Mouse (Mus musculus): ENCODE measurements around the gene Lhfpl2.

Gene Lhfpl2

GRCm38 (mm10) chr13:94066626-94067275 is 9.2 kb downstream of the Lhfpl2 start:
- DNase-seq (ENCODE audit: low spot score) = no peak

- DNase-seq (ENCODE audit: low spot score) = no peak
Observed at GRCm38 (mm10) chr13:94068308-94068707, 10.7 kb downstream of the Lhfpl2 start.

- no peak for DNase-seq (ENCODE audit: low spot score)
Observed at GRCm38 (mm10) chr13:94069421-94070307, 12.1 kb downstream of the Lhfpl2 start.

- DNase-seq (ENCODE audit: low spot score) = no peak
Observed at GRCm38 (mm10) chr13:94070308-94070619, 12.7 kb downstream of the Lhfpl2 start.

GRCm38 (mm10) chr13:94070927-94071326 is 13.3 kb downstream of the Lhfpl2 start:
- DNase-seq (ENCODE audit: low spot score) = no peak

- DNase-seq (ENCODE audit: low spot score) = no peak
Observed at GRCm38 (mm10) chr13:94073046-94073715, 15.6 kb downstream of the Lhfpl2 start.

GRCm38 (mm10) chr13:94073716-94074115 is 16.1 kb downstream of the Lhfpl2 start:
- DNase-seq (ENCODE audit: low spot score) = no peak

- DNase-seq (ENCODE audit: low spot score) = no peak
Observed at GRCm38 (mm10) chr13:94075181-94075580, 17.6 kb downstream of the Lhfpl2 start.

GRCm38 (mm10) chr13:94077136-94078018 is 19.8 kb downstream of the Lhfpl2 start:
- no peak for DNase-seq (ENCODE audit: low spot score)

GRCm38 (mm10) chr13:94083196-94083595 is 25.6 kb downstream of the Lhfpl2 start:
- no peak for DNase-seq (ENCODE audit: low spot score)

- no peak for DNase-seq (ENCODE audit: low spot score)
Observed at GRCm38 (mm10) chr13:94084220-94085126, 26.9 kb downstream of the Lhfpl2 start.

- no peak for DNase-seq (ENCODE audit: low spot score)
Observed at GRCm38 (mm10) chr13:94086090-94086808, 28.7 kb downstream of the Lhfpl2 start.

- no peak for DNase-seq (ENCODE audit: low spot score)
Observed at GRCm38 (mm10) chr13:94087061-94087460, 29.5 kb downstream of the Lhfpl2 start.

- no peak for DNase-seq (ENCODE audit: low spot score)
Observed at GRCm38 (mm10) chr13:94088788-94089187, 31.2 kb downstream of the Lhfpl2 start.

- DNase-seq (ENCODE audit: low spot score) = no peak
Observed at GRCm38 (mm10) chr13:94089286-94089685, 31.7 kb downstream of the Lhfpl2 start.

- DNase-seq (ENCODE audit: low spot score) = no peak
Observed at GRCm38 (mm10) chr13:94091366-94091765, 33.8 kb downstream of the Lhfpl2 start.

- no peak for DNase-seq (ENCODE audit: low spot score)
Observed at GRCm38 (mm10) chr13:94094176-94094575, 36.6 kb downstream of the Lhfpl2 start.

- no peak for DNase-seq (ENCODE audit: low spot score)
Observed at GRCm38 (mm10) chr13:94094625-94095024, 37.0 kb downstream of the Lhfpl2 start.

- no peak for DNase-seq (ENCODE audit: low spot score)
Observed at GRCm38 (mm10) chr13:94095202-94095601, 37.6 kb downstream of the Lhfpl2 start.

- DNase-seq (ENCODE audit: low spot score) = no peak
Observed at GRCm38 (mm10) chr13:94097667-94098066, 40.1 kb downstream of the Lhfpl2 start.
